Comparison of ENCODE assay signal across 22 mouse cellular contexts in genomic region chr1:106768773-106769172, GRCm38 (mm10). TPM values are rescaled to one million over a fixed set of nuclear protein-coding genes. Genes with fewer than 3 reads are reported as not detected.
DNase-seq lines count a peak whose midpoint lies in the region; ATAC-seq and TF ChIP-seq lines count a peak whose summit lies in the region.
"Had no signal": no experiment of that assay in that cellular context is flagged by ENCODE, and none has a peak within 500 bp of the region (broad histone marks: within the 10 kb centered on the region; RNA-seq: fewer than 3 reads in every experiment).

No protein-coding gene starts in this region.

- no peak overlapping the region for H3K4me3 ChIP-seq in stomach, postnatal 0 days (ENCODE audit: low read depth, low read length)
- H3K4me3 ChIP-seq: embryonic facial prominence, embryonic 13.5 days; embryonic facial prominence, embryonic 15.5 days; erythroblast, embryonic 14.5 days; forebrain, embryonic 10.5 days; forebrain, embryonic 12.5 days; forebrain, embryonic 15.5 days had no signal

- DNase-seq in heart, adult 11 months = peak; percentile 50
- no peak for DNase-seq in heart, postnatal 4 days
- no peak for DNase-seq in stomach, postnatal 0 days (ENCODE audit: low spot score)
- no peak for DNase-seq in gastrocnemius, postnatal 36 days
- DNase-seq: adrenal gland, adult 2 months; adrenal gland, postnatal 10 days; adrenal gland, postnatal 25 days; cerebellum, adult 11 months; cerebellum, adult 18-20 months; cerebellum, adult 8-10 months; cerebellum, adult 9-11 months; cerebellum, postnatal 14 days; cerebellum, postnatal 36 days; embryo, embryonic 11 days had no signal

- H3K4me2 ChIP-seq in stomach, postnatal 0 days (replicated peaks; ENCODE audit: low read depth) = no peak overlapping the region
- H3K4me2 ChIP-seq: embryonic facial prominence, embryonic 13.5 days; embryonic facial prominence, embryonic 15.5 days; forebrain, embryonic 12.5 days; forebrain, embryonic 15.5 days had no signal

- TF ChIP-seq EP300 in stomach, postnatal 0 days (optimal IDR thresholded peaks at IDR 0.05) = no peak

- no peak for TF ChIP-seq CTCF in stomach, postnatal 0 days (IDR thresholded peaks at IDR 0.05; ENCODE audit: low read depth)

- no peaks in the 10 kb centered on the region for H3K27me3 ChIP-seq in stomach, postnatal 0 days (ENCODE audit: control insufficient read depth, insufficient read depth, low read length)
- H3K27me3 ChIP-seq: embryonic facial prominence, embryonic 13.5 days; embryonic facial prominence, embryonic 15.5 days; forebrain, embryonic 12.5 days; forebrain, embryonic 15.5 days; Patski had no signal

- intact Hi-C loops in gastrocnemius, postnatal 36 days (cut with DNase I) = no loop called here

- no peak overlapping the region for H3K9ac ChIP-seq in stomach, postnatal 0 days (ENCODE audit: low read length)
- H3K9ac ChIP-seq: embryonic facial prominence, embryonic 13.5 days; embryonic facial prominence, embryonic 15.5 days; forebrain, embryonic 12.5 days; forebrain, embryonic 15.5 days had no signal

- ATAC-seq in megakaryocyte progenitor cell, adult 5-6 weeks (replicated peaks; ENCODE audit: poor library complexity) = peak; percentile 60
- ATAC-seq in stomach, postnatal 0 days (ENCODE audit: low FRiP score, low TSS enrichment) = no peak
- ATAC-seq: forebrain, embryonic 15.5 days; Patski had no signal

- no peak overlapping the region for H3K27ac ChIP-seq in stomach, postnatal 0 days (replicated peaks)
- H3K27ac ChIP-seq: embryonic facial prominence, embryonic 13.5 days; embryonic facial prominence, embryonic 15.5 days; forebrain, embryonic 10.5 days; forebrain, embryonic 12.5 days; forebrain, embryonic 15.5 days had no signal

- no peaks in the 10 kb centered on the region for H3K4me1 ChIP-seq in stomach, postnatal 0 days (replicated peaks; ENCODE audit: control insufficient read depth, insufficient read depth)
- H3K4me1 ChIP-seq: embryonic facial prominence, embryonic 13.5 days; embryonic facial prominence, embryonic 15.5 days; forebrain, embryonic 10.5 days; forebrain, embryonic 12.5 days; forebrain, embryonic 15.5 days had no signal

- no peaks in the 10 kb centered on the region for H3K9me3 ChIP-seq in stomach, postnatal 0 days (ENCODE audit: control insufficient read depth, low read length)
- H3K9me3 ChIP-seq: embryonic facial prominence, embryonic 13.5 days; embryonic facial prominence, embryonic 15.5 days; forebrain, embryonic 10.5 days; forebrain, embryonic 12.5 days; forebrain, embryonic 15.5 days had no signal

- H3K36me3 ChIP-seq in stomach, postnatal 0 days (ENCODE audit: control insufficient read depth, insufficient read depth, low read length) = peaks cover 21% of the 10 kb centered on the region

RNA-seq across cellular contexts. Expression of gene Kdsr, which starts 9.2 kb away (rescaled TPM):
- total RNA-seq in heart, postnatal 4 days (2021) = 1 to 10 TPM; 7.8 to 9.7 TPM
- 11.3 and 12.8 TPM in 2 replicates for total RNA-seq in megakaryocyte progenitor cell, adult 5-6 weeks (2015)
- 32.4 and 36.6 TPM in 2 replicates for total RNA-seq in megakaryocyte progenitor cell, adult 5-6 weeks (2017)
- polyA plus RNA-seq in stomach, postnatal 0 days (2015; fragmentation: Nextera tagmentation; extraction: Ambion mirVana) = 18.3 and 18.9 TPM in 2 replicates
- total RNA-seq in gastrocnemius, postnatal 36 days (2021) = 1 to 10 TPM; 3.1 to 4.7 TPM

RNA-seq across cellular contexts. Expression of gene Vps4b, which starts 27.8 kb away (rescaled TPM):
- total RNA-seq in heart, postnatal 4 days (2021) = 10 to 100 TPM; 52.6 to 58.4 TPM
- 95.7 and 107 TPM in 2 replicates for total RNA-seq in megakaryocyte progenitor cell, adult 5-6 weeks (2015)
- total RNA-seq in megakaryocyte progenitor cell, adult 5-6 weeks (2017) = 86.3 and 105 TPM in 2 replicates
- polyA plus RNA-seq in stomach, postnatal 0 days (2015; fragmentation: Nextera tagmentation; extraction: Ambion mirVana) = 67.6 and 70.9 TPM in 2 replicates
- total RNA-seq in gastrocnemius, postnatal 36 days (2021) = 10 to 100 TPM; 18.0 to 18.5 TPM

RNA-seq across cellular contexts. Expression of gene Bcl2, which starts 54.7 kb away (rescaled TPM):
- total RNA-seq in heart, postnatal 4 days (2021) = 10 to 100 TPM; 13.6 to 16.0 TPM
- 30.3 and 32.6 TPM in 2 replicates for total RNA-seq in megakaryocyte progenitor cell, adult 5-6 weeks (2015)
- 29.1 and 31.1 TPM in 2 replicates for total RNA-seq in megakaryocyte progenitor cell, adult 5-6 weeks (2017)
- 5.6 and 6.2 TPM in 2 replicates for polyA plus RNA-seq in stomach, postnatal 0 days (2015; fragmentation: Nextera tagmentation; extraction: Ambion mirVana)
- total RNA-seq in gastrocnemius, postnatal 36 days (2021) = 1 to 10 TPM; 1.5 to 1.7 TPM
- polyA plus RNA-seq: erythroblast, embryonic 14.5 days had no signal

Comparison
In these comparisons a context has a peak if more than half of its experiments do, and no peak if none do; other contexts are left out.
1. RNA of gene Bcl2, which starts 54.7 kb away (total RNA-seq): 29.1 to 32.6 TPM in megakaryocyte progenitor cell, adult 5-6 weeks and 13.6 to 16.0 TPM in heart, postnatal 4 days; 1.5 to 1.7 TPM in gastrocnemius, postnatal 36 days; every median in the first group is over 4 times any median in the second.